Mouse (Mus musculus) megakaryocyte-erythroid progenitor cell, adult 5-6 weeks (primary cell): ENCODE measurements around the gene Hist2h2ac. TPM values are rescaled to one million over a fixed set of nuclear protein-coding genes. Genes with fewer than 3 reads are reported as not detected.

Source experiments
- total RNA-seq, 2 experiments: library from RNA; stranded (forward) in 1 of 2; stranded (reverse) in 1 of 2; fragments of 200-1000, 215-1000 nt in 1 of 2; fragments of >200 nt in 1 of 2; fragmentation: Nextera tagmentation in 1 of 2; gene quantifications; 2 replicates each; pipeline ENCODE4 v1.2.3; 2014 to 2017

Gene Hist2h2ac
- total RNA-seq, 2 experiments from 2014 or later = 68.5 to 2,516 TPM

Other genes with a start within 250 kb of the Hist2h2ac start
- gene Plekho1, start 224.9 kb downstream of the Hist2h2ac start, total RNA-seq (2014; fragmentation: Nextera tagmentation) = 0.61 and 5.4 TPM in 2 replicates
- gene Plekho1, start 224.9 kb downstream of the Hist2h2ac start, total RNA-seq (2017) = 5.9 and 10.5 TPM in 2 replicates
- 29.7 and 38.8 TPM in 2 replicates for gene Vps45, start 162.4 kb downstream of the Hist2h2ac start, total RNA-seq (2014; fragmentation: Nextera tagmentation)
- 13.4 and 16.6 TPM in 2 replicates for gene Vps45, start 162.4 kb downstream of the Hist2h2ac start, total RNA-seq (2017)
- 9.7 and 12.3 TPM in 2 replicates for gene Otud7b, start 116.4 kb downstream of the Hist2h2ac start, total RNA-seq (2014; fragmentation: Nextera tagmentation)
- 11.7 and 15.5 TPM in 2 replicates for gene Otud7b, start 116.4 kb downstream of the Hist2h2ac start, total RNA-seq (2017)
- gene Mtmr11, start 58.9 kb downstream of the Hist2h2ac start, total RNA-seq (2014; fragmentation: Nextera tagmentation) = not detected in 2 replicates
- gene Mtmr11, start 58.9 kb downstream of the Hist2h2ac start, total RNA-seq (2017) = not detected in 2 replicates
- 139 and 173 TPM in 2 replicates for gene Sf3b4, start 48.5 kb downstream of the Hist2h2ac start, total RNA-seq (2014; fragmentation: Nextera tagmentation)
- gene Sf3b4, start 48.5 kb downstream of the Hist2h2ac start, total RNA-seq (2017) = 24.7 and 36.9 TPM in 2 replicates
- 1.0 TPM in 1 of 2 replicates, not detected in the other for gene Sv2a, start 39.7 kb downstream of the Hist2h2ac start, total RNA-seq (2014; fragmentation: Nextera tagmentation)
- 0.30 TPM in 1 of 2 replicates, not detected in the other for gene Sv2a, start 39.7 kb downstream of the Hist2h2ac start, total RNA-seq (2017)
- 35.9 and 55.4 TPM in 2 replicates for gene Bola1, start 1.2 kb downstream of the Hist2h2ac start, total RNA-seq (2014; fragmentation: Nextera tagmentation)
- gene Bola1, start 1.2 kb downstream of the Hist2h2ac start, total RNA-seq (2017) = 39.3 and 44.8 TPM in 2 replicates
- gene Hist2h2ab, start 1.0 kb downstream of the Hist2h2ac start, total RNA-seq (2014; fragmentation: Nextera tagmentation) = 13.4 and 16.5 TPM in 2 replicates
- gene Hist2h2ab, start 1.0 kb downstream of the Hist2h2ac start, total RNA-seq (2017) = 180 and 196 TPM in 2 replicates
- 10.8 and 11.4 TPM in 2 replicates for gene Hist2h2be, start 239 bp upstream of the Hist2h2ac start, total RNA-seq (2014; fragmentation: Nextera tagmentation)
- 7.4 and 10.0 TPM in 2 replicates for gene Hist2h2be, start 239 bp upstream of the Hist2h2ac start, total RNA-seq (2017)
- gene Hist2h3c2, start 18.2 kb upstream of the Hist2h2ac start, total RNA-seq (2014; fragmentation: Nextera tagmentation) = 238 and 244 TPM in 2 replicates
- 41.9 and 280 TPM in 2 replicates for gene Hist2h3c2, start 18.2 kb upstream of the Hist2h2ac start, total RNA-seq (2017)
- gene Hist2h2aa2, start 19.4 kb upstream of the Hist2h2ac start, total RNA-seq (2014; fragmentation: Nextera tagmentation) = 61.3 and 86.2 TPM in 2 replicates
- not detected in 2 replicates for gene Hist2h2aa2, start 19.4 kb upstream of the Hist2h2ac start, total RNA-seq (2017)
- gene Hist2h2aa1, start 24.6 kb upstream of the Hist2h2ac start, total RNA-seq (2014; fragmentation: Nextera tagmentation) = 17.9 and 44.2 TPM in 2 replicates
- gene Hist2h2aa1, start 24.6 kb upstream of the Hist2h2ac start, total RNA-seq (2017) = 5,412 and 6,422 TPM in 2 replicates
- gene Hist2h3c1, start 25.8 kb upstream of the Hist2h2ac start, total RNA-seq (2014; fragmentation: Nextera tagmentation) = 2.9 and 4.4 TPM in 2 replicates
- gene Hist2h3c1, start 25.8 kb upstream of the Hist2h2ac start, total RNA-seq (2017) = not detected in 2 replicates
- 76.1 and 135 TPM in 2 replicates for gene Hist2h4, start 42.4 kb upstream of the Hist2h2ac start, total RNA-seq (2014; fragmentation: Nextera tagmentation)
- 49.9 and 105 TPM in 2 replicates for gene Hist2h4, start 42.4 kb upstream of the Hist2h2ac start, total RNA-seq (2017)
- gene Hist2h3b, start 47.8 kb upstream of the Hist2h2ac start, total RNA-seq (2014; fragmentation: Nextera tagmentation) = 432 and 521 TPM in 2 replicates
- 172 and 646 TPM in 2 replicates for gene Hist2h3b, start 47.8 kb upstream of the Hist2h2ac start, total RNA-seq (2017)
- 1,021 and 1,485 TPM in 2 replicates for gene Hist2h2bb, start 48.9 kb upstream of the Hist2h2ac start, total RNA-seq (2014; fragmentation: Nextera tagmentation)
- gene Hist2h2bb, start 48.9 kb upstream of the Hist2h2ac start, total RNA-seq (2017) = 6,042 and 11,084 TPM in 2 replicates
- gene Fcgr1, start 73.1 kb upstream of the Hist2h2ac start, total RNA-seq (2014; fragmentation: Nextera tagmentation) = not detected in 2 replicates
- 0.11 TPM in 1 of 2 replicates, not detected in the other for gene Fcgr1, start 73.1 kb upstream of the Hist2h2ac start, total RNA-seq (2017)
- gene BC107364, start 231.4 kb upstream of the Hist2h2ac start, total RNA-seq (2014; fragmentation: Nextera tagmentation) = not detected in 2 replicates
- not detected in 2 replicates for gene BC107364, start 231.4 kb upstream of the Hist2h2ac start, total RNA-seq (2017)